Comparison of ENCODE assay signal across 21 mouse cellular contexts in the genomic region with DNA sequence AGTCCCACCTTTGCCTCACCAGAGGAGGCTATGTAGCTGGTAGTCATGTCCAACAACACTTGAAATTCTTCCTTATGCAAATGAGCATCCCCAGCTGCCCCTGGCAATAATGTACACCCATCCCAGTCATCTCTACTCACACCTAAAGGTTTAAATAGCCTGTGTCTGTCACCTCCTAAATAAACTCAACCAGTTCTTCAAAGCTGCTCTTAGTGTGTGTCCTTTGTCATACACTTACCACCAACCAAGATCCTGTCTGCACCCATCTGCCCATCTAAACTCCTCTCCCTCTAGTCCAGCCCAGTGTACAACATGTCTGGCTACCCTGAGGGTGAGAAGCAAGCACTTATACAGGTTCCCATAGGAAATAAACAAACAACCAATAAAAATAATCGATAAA.
"Had no signal": no experiment of that assay in that cellular context is flagged by ENCODE, and none has a peak within 500 bp of the region (broad histone marks: within the 10 kb centered on the region; RNA-seq: fewer than 3 reads in every experiment).

No protein-coding gene starts in this region.

- H3K4me1 ChIP-seq: limb, embryonic 15.5 days; neural tube, embryonic 12.5 days; neural tube, embryonic 15.5 days had no signal

- H3K4me2 ChIP-seq: limb, embryonic 12.5 days; limb, embryonic 15.5 days; liver, embryonic 11.5 days; lung, embryonic 14.5 days; neural tube, embryonic 12.5 days; neural tube, embryonic 15.5 days had no signal

- H3K4me3 ChIP-seq: limb, embryonic 12.5 days; limb, embryonic 15.5 days; neural tube, embryonic 12.5 days; neural tube, embryonic 15.5 days had no signal

- ATAC-seq: liver, postnatal 0 days; lung, postnatal 0 days had no signal

- DNase-seq: kidney, postnatal 14 days; kidney, postnatal 4 days; left cerebral cortex, postnatal 4 days; liver, postnatal 0 days; lung, embryonic 14.5 days; midbrain, embryonic 14.5 days; right cerebral cortex, adult 18-20 months; right cerebral cortex, postnatal 14 days; right cerebral cortex, postnatal 4 days; thymus, adult 2 months; thymus, postnatal 14 days; thymus, postnatal 4 days had no signal

- H3K9ac ChIP-seq: limb, embryonic 12.5 days; limb, embryonic 15.5 days; liver, embryonic 14.5 days; liver, postnatal 0 days; lung, embryonic 14.5 days; neural tube, embryonic 12.5 days; neural tube, embryonic 15.5 days had no signal

- H3K27ac ChIP-seq: limb, embryonic 12.5 days; limb, embryonic 15.5 days; liver, embryonic 14.5 days; macrophage; neural tube, embryonic 12.5 days; neural tube, embryonic 15.5 days; stomach, postnatal 0 days had no signal

- H3K9me3 ChIP-seq: limb, embryonic 15.5 days; neural tube, embryonic 12.5 days had no signal

- H3K27me3 ChIP-seq: limb, embryonic 15.5 days; neural tube, embryonic 12.5 days; neural tube, embryonic 15.5 days had no signal

- H3K36me3 ChIP-seq: limb, embryonic 12.5 days; limb, embryonic 15.5 days; neural tube, embryonic 12.5 days; neural tube, embryonic 15.5 days had no signal
